8 mouse cellular contexts compared by ENCODE assay signal in genomic region chr15:96936705-96937346, GRCm38 (mm10).
DNase-seq lines count a peak whose midpoint lies in the region; ATAC-seq lines count a peak whose summit lies in the region.

No protein-coding gene starts in this region.

- H3K9ac ChIP-seq in intestine, embryonic 14.5 days (ENCODE audit: low read length), result no peak overlapping the region

- H3K4me3 ChIP-seq in intestine, embryonic 14.5 days (ENCODE audit: low read depth, low read length), result peak overlapping the region; percentile 11; the same call in 1 of the 2 replicates

- no peak overlapping the region for H3K27ac ChIP-seq in intestine, embryonic 14.5 days (ENCODE audit: low read depth)

- ATAC-seq in intestine, embryonic 14.5 days (replicated peaks; ENCODE audit: low FRiP score, low TSS enrichment, low read depth), result peak; percentile 84
- peak; percentile 99 for ATAC-seq in megakaryocyte-erythroid progenitor cell, adult 5-6 weeks (replicated peaks; ENCODE audit: low FRiP score, low TSS enrichment, poor library complexity, severe bottlenecking)

- H3K4me1 ChIP-seq in intestine, embryonic 14.5 days (replicated peaks; ENCODE audit: control insufficient read depth, insufficient read depth, low read length), result 0 out of 2 replicates have a peak, but pooled peaks cover 15% of the 10 kb centered on the region

- intact Hi-C loops in left cerebral cortex, postnatal 10 days (cut with DNase I), result loop anchor here (5.0 to 10.0 kb wide), 2 partner anchors 242 to 395 kb away; partner anchors contain the start of gene Slc38a2

- DNase-seq in adrenal gland, adult 18-20 months (ENCODE audit: low spot score in 2 of 2), result peak; percentile 72 to 78
- peak; percentile 97 for DNase-seq in embryo, embryonic 10.5 days (ENCODE audit: low spot score)
- DNase-seq in gastrocnemius, postnatal 25 days, result peak; percentile 84
- peak; percentile 91 for DNase-seq in intestine, embryonic 14.5 days (ENCODE audit: low spot score)
- peak; percentile 87 to 90 for DNase-seq in left cerebral cortex, postnatal 10 days (ENCODE audit: extremely low spot score in 1 of 2, low spot score in 2 of 2)
- peak; percentile 86 for DNase-seq in right cerebral cortex, postnatal 25 days
- DNase-seq in urinary bladder, postnatal 36 days (ENCODE audit: low spot score in 2 of 2), result peak; percentile 81 to 86

- H3K27me3 ChIP-seq in intestine, embryonic 14.5 days (replicated peaks; ENCODE audit: control insufficient read depth, insufficient read depth, low read length), result no peaks in the 10 kb centered on the region

- H3K9me3 ChIP-seq in intestine, embryonic 14.5 days (ENCODE audit: control insufficient read depth, low read length), result no peaks in the 10 kb centered on the region

- WGBS in intestine, embryonic 14.5 days, result 4% methylated on average over 18 of the region's 18 CpGs

- no peaks in the 10 kb centered on the region for H3K36me3 ChIP-seq in intestine, embryonic 14.5 days (ENCODE audit: control insufficient read depth, insufficient read depth, low read length)

- H3K4me2 ChIP-seq in intestine, embryonic 14.5 days (ENCODE audit: low read length), result peak overlapping the region; percentile 49
